Mouse (Mus musculus) common myeloid progenitor, adult 5-6 weeks (primary cell): Measurements from ENCODE around the gene E130208F15Rik. TPM values are rescaled to one million over a fixed set of nuclear protein-coding genes. Genes with fewer than 3 reads are reported as not detected.
A peak's percentile ranks its signal among the peaks of the same experiment; 100 is the strongest.

Experiments
- ATAC-seq: replicated peaks from 2 replicates; pipeline ENCODE4 v1.8.0; 2016; ENCODE audit warnings: low read depth, mild to moderate bottlenecking, moderate TSS enrichment, inconsistent platforms; ENCODE audit not compliant: poor library complexity, severe bottlenecking
- total RNA-seq: library from RNA; stranded (forward); fragments of 200-1000, 187-1606 nt; gene quantifications from 2 replicates; pipeline ENCODE4 v1.2.3, GENCODE M21; 2017

Gene E130208F15Rik
- total RNA-seq, 1 experiment from 2014 or later, result 0.96 TPM

- ATAC-seq, result 0 out of 2 replicates have a peak, but pooled peaks have one; percentile 66
Measured at GRCm38 (mm10) chr7:30300914-30301313, 20.6 kb upstream of the E130208F15Rik start.

- no peak for ATAC-seq
Measured at GRCm38 (mm10) chr7:30306083-30306779, 15.3 kb upstream of the E130208F15Rik start.

- ATAC-seq, result peak; percentile 99
Measured at GRCm38 (mm10) chr7:30308076-30309005, 13.2 kb upstream of the E130208F15Rik start, which contains the start of gene Alkbh6. TSS of gene Alkbh6 (plus strand) at chr7:30308717.

GRCm38 (mm10) chr7:30309395-30310129 is 12.0 kb upstream of the E130208F15Rik start:
- ATAC-seq, result no peak

- no peak for ATAC-seq
Measured at GRCm38 (mm10) chr7:30310136-30310535, 11.4 kb upstream of the E130208F15Rik start.

GRCm38 (mm10) chr7:30313666-30314320 is 7.7 kb upstream of the E130208F15Rik start:
- no peak for ATAC-seq

- ATAC-seq, result no peak
Measured at GRCm38 (mm10) chr7:30314721-30315155, 6.8 kb upstream of the E130208F15Rik start, which contains the start of gene Syne4. TSS of gene Syne4 (plus strand) at chr7:30314807.

- no peak for ATAC-seq
Measured at GRCm38 (mm10) chr7:30315559-30316529, 5.7 kb upstream of the E130208F15Rik start.

- no peak for ATAC-seq
Measured at GRCm38 (mm10) chr7:30318142-30318541, 3.4 kb upstream of the E130208F15Rik start.

- ATAC-seq, result no peak
Measured at GRCm38 (mm10) chr7:30320946-30321345, 594 bp upstream of the E130208F15Rik start.

- ATAC-seq, result peak; percentile 97
Measured at GRCm38 (mm10) chr7:30322285-30322667, 736 bp downstream of the E130208F15Rik start.

GRCm38 (mm10) chr7:30322865-30323264 is 1.3 kb downstream of the E130208F15Rik start:
- ATAC-seq, result peak; percentile 9

GRCm38 (mm10) chr7:30323795-30324194 is 2.3 kb downstream of the E130208F15Rik start, which contains the start of gene Sdhaf1:
TSS of gene Sdhaf1 (minus strand) at chr7:30323895.
- ATAC-seq, result no peak

- ATAC-seq, result no peak
Measured at GRCm38 (mm10) chr7:30324300-30324944, 2.9 kb downstream of the E130208F15Rik start.

- peak; percentile 18 for ATAC-seq
Measured at GRCm38 (mm10) chr7:30325364-30325763, 3.8 kb downstream of the E130208F15Rik start.

GRCm38 (mm10) chr7:30326427-30326826 is 4.9 kb downstream of the E130208F15Rik start:
- no peak for ATAC-seq

- ATAC-seq, result no peak
Measured at GRCm38 (mm10) chr7:30327140-30327539, 5.6 kb downstream of the E130208F15Rik start.

GRCm38 (mm10) chr7:30328379-30328778 is 6.8 kb downstream of the E130208F15Rik start:
- ATAC-seq, result no peak
